Mouse (Mus musculus) heart, postnatal 0 days (tissue): ENCODE measurements around the gene Bcat2.

Experiments
- CTCF ChIP-seq: IDR thresholded peaks from 2 replicates; pipeline ENCODE4 v1.5.1; 2016; ENCODE audit warnings: antibody characterized with exemption, control low read depth, low read depth
- EP300 ChIP-seq: IDR thresholded peaks from 2 replicates; pipeline ENCODE4 v1.6.1; 2016; ENCODE audit warnings: antibody characterized with exemption, low read depth

- TF ChIP-seq CTCF (no peak), EP300 (no peak)
Measured at GRCm38 (mm10) chr7:45597527-45597926, 27.6 kb downstream of the Bcat2 start.
